Mouse (Mus musculus): Measurements from ENCODE around the gene Gal.

DNA sequence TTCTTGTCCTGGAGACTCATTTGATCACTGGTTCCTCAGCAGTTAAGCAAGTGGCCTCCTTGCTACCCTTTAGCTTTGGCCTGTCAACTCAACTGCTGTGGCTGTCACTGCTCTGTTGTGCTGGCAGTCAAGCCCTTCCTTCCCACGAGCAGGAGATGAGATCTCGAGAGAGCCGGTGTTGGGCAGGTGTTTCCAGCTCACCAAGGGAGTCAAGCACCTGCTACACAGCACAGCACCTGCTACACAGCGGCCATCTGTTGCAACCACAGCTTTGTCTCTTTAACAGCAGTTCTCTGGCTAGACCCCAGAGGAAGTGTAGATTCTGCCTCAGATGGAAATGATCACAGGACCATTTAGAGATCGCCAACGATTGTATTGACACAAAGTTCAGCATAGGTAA lies 37.3 kb upstream of the Gal start:
- TF ChIP-seq EP300 (IDR thresholded peaks at IDR 0.05; ENCODE audit: low read depth) (no peak), CTCF (IDR thresholded peaks at IDR 0.05; ENCODE audit: low read depth) (no peak)

Measured in liver, postnatal 0 days (tissue).